Mouse (Mus musculus) ES-E14 (cell line): ENCODE measurements around the gene Leng9.

Experiments
- CHD2 ChIP-seq: IDR thresholded peaks from 2 replicates; pipeline ENCODE4 v1.6.1; 2014; ENCODE audit warnings: mild to moderate bottlenecking, low read depth, low read length, inconsistent platforms
- HCFC1 ChIP-seq: IDR thresholded peaks from 2 replicates; pipeline ENCODE4 v1.6.1; 2012; ENCODE audit warnings: low read length, inconsistent platforms, borderline replicate concordance; ENCODE audit not compliant: insufficient read depth
- MAFK ChIP-seq: IDR thresholded peaks from 2 replicates; pipeline ENCODE4 v1.6.1; 2014; ENCODE audit warnings: mild to moderate bottlenecking, low read depth, low read length, inconsistent platforms; ENCODE audit not compliant: insufficient read depth
- ZC3H11A ChIP-seq: IDR thresholded peaks from 2 replicates; pipeline ENCODE4 v1.6.1; 2012; ENCODE audit warnings: low read depth, mild to moderate bottlenecking, inconsistent platforms, low read length, borderline replicate concordance

DNA sequence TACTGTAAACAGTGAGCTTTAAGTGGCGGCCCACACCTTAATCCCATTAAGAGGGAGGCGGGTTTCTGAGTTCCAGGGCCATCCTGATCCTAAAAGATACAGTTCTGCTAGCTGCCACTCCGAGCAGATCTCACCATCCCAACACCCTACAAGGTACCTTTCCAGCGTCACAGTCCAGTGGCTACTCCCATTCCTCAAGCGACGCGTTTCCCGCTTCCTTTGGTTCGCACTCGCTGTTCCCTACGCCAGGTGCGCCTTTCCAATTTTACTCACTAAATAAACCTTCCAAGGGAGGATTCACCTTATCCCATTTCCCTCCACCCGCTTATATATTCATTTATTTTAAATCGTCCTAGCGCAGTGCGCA, 13.8 kb downstream of the Leng9 start:
- no peak for TF ChIP-seq MAFK
- TF ChIP-seq ZC3H11A = no peak
- no peak for TF ChIP-seq CHD2
- TF ChIP-seq HCFC1 = no peak
